ENCODE assay signal across 8 mouse cellular contexts in the genomic region with DNA sequence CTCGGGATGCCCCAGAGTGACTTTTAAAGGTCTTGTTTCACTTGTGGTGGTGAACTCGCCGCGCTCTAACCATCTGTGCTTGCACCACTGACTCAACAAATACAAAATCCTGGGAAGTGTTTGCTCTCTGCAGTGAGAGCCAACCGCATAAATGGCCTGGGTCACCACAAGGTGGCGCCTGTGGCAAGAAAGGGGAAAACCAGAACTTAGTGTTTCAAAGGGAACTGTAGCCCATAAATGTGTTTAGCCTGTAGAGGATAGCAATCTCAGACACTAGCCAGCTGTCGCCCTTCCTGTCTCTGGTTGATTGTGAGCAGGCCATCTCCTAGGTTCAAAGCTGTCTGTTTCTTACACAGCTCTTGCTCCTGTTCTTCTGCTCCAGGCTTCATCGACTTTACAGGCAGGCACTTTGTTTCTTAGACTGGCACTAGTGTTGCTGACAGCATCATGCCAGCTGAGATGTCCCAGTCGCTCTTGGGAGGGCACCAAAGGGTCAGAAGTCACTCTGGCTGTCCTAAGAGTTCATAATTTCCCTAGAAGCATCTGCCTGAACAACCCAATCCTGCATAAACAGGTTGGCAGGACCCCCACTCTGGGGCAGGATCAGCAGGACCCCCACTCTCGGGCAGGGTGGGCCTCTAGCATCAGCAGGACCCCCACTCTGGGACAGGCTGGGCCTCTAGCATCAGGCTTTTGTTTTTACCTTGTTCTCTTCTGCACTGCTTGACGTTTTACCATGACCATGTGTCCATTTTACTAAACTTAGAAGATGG. TPM values are rescaled to one million over a fixed set of nuclear protein-coding genes. Genes with fewer than 3 reads are reported as not detected.
DNase-seq lines count a peak whose midpoint lies in the region; ATAC-seq and TF ChIP-seq lines count a peak whose summit lies in the region.

No protein-coding gene starts in this region.

- TF ChIP-seq CTCF in brain, embryonic 14.5 days (IDR thresholded peaks at IDR 0.05; ENCODE audit: borderline replicate concordance, extremely low read depth, insufficient read depth, insufficient read length): peak; percentile 88
- peak; percentile 90 for TF ChIP-seq CTCF in heart, postnatal 0 days (IDR thresholded peaks at IDR 0.05; ENCODE audit: low read depth)
- peak; percentile 90 for TF ChIP-seq CTCF in stomach, postnatal 0 days (IDR thresholded peaks at IDR 0.05; ENCODE audit: low read depth)

- TF ChIP-seq EP300 in heart, postnatal 0 days (IDR thresholded peaks at IDR 0.05; ENCODE audit: low read depth): no peak
- no peak for TF ChIP-seq EP300 in stomach, postnatal 0 days (optimal IDR thresholded peaks at IDR 0.05)

- no peak overlapping the region for H3K27ac ChIP-seq in forebrain, embryonic 11.5 days (ENCODE audit: low read depth, low read length)
- H3K27ac ChIP-seq in heart, postnatal 0 days (ENCODE audit: low read depth): no peak overlapping the region
- H3K27ac ChIP-seq in liver, embryonic 15.5 days (replicated peaks): no peak overlapping the region
- 0 out of 2 replicates have a peak overlapping the region, but pooled peaks have one; percentile 18 for H3K27ac ChIP-seq in neural tube, embryonic 13.5 days (replicated peaks)
- H3K27ac ChIP-seq in stomach, postnatal 0 days (replicated peaks): no peak overlapping the region

- no peak for TF ChIP-seq POLR2A in brain, embryonic 14.5 days (IDR thresholded peaks at IDR 0.05; ENCODE audit: borderline replicate concordance, extremely low read depth, insufficient read depth, insufficient read length, poor library complexity, severe bottlenecking)

- no peak overlapping the region for H3K4me2 ChIP-seq in forebrain, embryonic 11.5 days (ENCODE audit: low read depth, low read length, severe bottlenecking)
- no peak overlapping the region for H3K4me2 ChIP-seq in heart, postnatal 0 days (ENCODE audit: low read depth, low read length)
- H3K4me2 ChIP-seq in liver, embryonic 15.5 days: no peak overlapping the region
- no peak overlapping the region for H3K4me2 ChIP-seq in neural tube, embryonic 13.5 days
- H3K4me2 ChIP-seq in stomach, postnatal 0 days (replicated peaks; ENCODE audit: low read depth): no peak overlapping the region

- peaks cover 10% of the 10 kb centered on the region; the same call in 1 of the 2 replicates for H3K36me3 ChIP-seq in forebrain, embryonic 11.5 days (ENCODE audit: control insufficient read depth, insufficient read depth, low read length)
- H3K36me3 ChIP-seq in heart, postnatal 0 days (replicated peaks; ENCODE audit: control insufficient read depth, insufficient read depth, low read length): peaks cover 46% of the 10 kb centered on the region
- H3K36me3 ChIP-seq in liver, embryonic 15.5 days (replicated peaks): peaks cover 27% of the 10 kb centered on the region
- H3K36me3 ChIP-seq in neural tube, embryonic 13.5 days: peaks cover 74% of the 10 kb centered on the region
- H3K36me3 ChIP-seq in stomach, postnatal 0 days (ENCODE audit: control insufficient read depth, insufficient read depth, low read length): peaks cover 5% of the 10 kb centered on the region; the same call in 1 of the 2 replicates

- H3K4me3 ChIP-seq in forebrain, embryonic 11.5 days (ENCODE audit: low read depth, low read length): no peak overlapping the region
- H3K4me3 ChIP-seq in heart, postnatal 0 days (ENCODE audit: low read depth, low read length): no peak overlapping the region
- H3K4me3 ChIP-seq in liver, embryonic 15.5 days (replicated peaks): no peak overlapping the region
- no peak overlapping the region for H3K4me3 ChIP-seq in neural tube, embryonic 13.5 days
- no peak overlapping the region for H3K4me3 ChIP-seq in stomach, postnatal 0 days (ENCODE audit: low read depth, low read length)

- peak; percentile 82 for ATAC-seq in forebrain, embryonic 11.5 days (replicated peaks; ENCODE audit: low FRiP score)
- ATAC-seq in heart, postnatal 0 days (ENCODE audit: insufficient read depth, low read depth): peak; percentile 79
- 0 out of 2 replicates have a peak, but pooled peaks have one; percentile 34 for ATAC-seq in liver, embryonic 15.5 days (ENCODE audit: insufficient read depth)
- peak; percentile 73 for ATAC-seq in neural tube, embryonic 13.5 days (ENCODE audit: low read depth)
- peak; percentile 83 for ATAC-seq in stomach, postnatal 0 days (ENCODE audit: low FRiP score, low TSS enrichment)

- no peaks in the 10 kb centered on the region for H3K27me3 ChIP-seq in forebrain, embryonic 11.5 days (ENCODE audit: control insufficient read depth, insufficient read depth, low read length)
- no peaks in the 10 kb centered on the region for H3K27me3 ChIP-seq in heart, postnatal 0 days (ENCODE audit: control insufficient read depth, insufficient read depth, low read length)
- no peaks in the 10 kb centered on the region for H3K27me3 ChIP-seq in liver, embryonic 15.5 days
- H3K27me3 ChIP-seq in neural tube, embryonic 13.5 days: no peaks in the 10 kb centered on the region
- H3K27me3 ChIP-seq in stomach, postnatal 0 days (ENCODE audit: control insufficient read depth, insufficient read depth, low read length): no peaks in the 10 kb centered on the region

- no peak overlapping the region for H3K9ac ChIP-seq in forebrain, embryonic 11.5 days (ENCODE audit: low read length)
- H3K9ac ChIP-seq in heart, postnatal 0 days (replicated peaks; ENCODE audit: low read depth, low read length): no peak overlapping the region
- no peak overlapping the region for H3K9ac ChIP-seq in liver, embryonic 15.5 days
- no peak overlapping the region for H3K9ac ChIP-seq in neural tube, embryonic 13.5 days
- H3K9ac ChIP-seq in stomach, postnatal 0 days (ENCODE audit: low read length): no peak overlapping the region

- WGBS in forebrain, embryonic 11.5 days: 61% methylated on average over 11 of the region's 11 CpGs
- WGBS in heart, postnatal 0 days: 44% methylated on average over 11 of the region's 11 CpGs
- 41% methylated on average over 11 of the region's 11 CpGs for WGBS in liver, embryonic 15.5 days (ENCODE audit: insufficient replicate concordance)
- 50% methylated on average over 11 of the region's 11 CpGs for WGBS in neural tube, embryonic 13.5 days
- WGBS in stomach, postnatal 0 days: 38% methylated on average over 11 of the region's 11 CpGs

- DNase-seq in CD4-positive helper T cell, adult 2 months (ENCODE audit: low read depth, low spot score): peak; percentile 65
- DNase-seq in brain, embryonic 14.5 days (ENCODE audit: low read depth): peak; percentile 82
- DNase-seq in forebrain, embryonic 11.5 days (ENCODE audit: low spot score): peak; percentile 85
- DNase-seq in heart, postnatal 0 days (ENCODE audit: low spot score): peak; percentile 80
- peak; percentile 87 to 90 for DNase-seq in kidney, postnatal 25 days
- peak; percentile 89 for DNase-seq in stomach, postnatal 0 days (ENCODE audit: low spot score)

- no peaks in the 10 kb centered on the region for H3K4me1 ChIP-seq in forebrain, embryonic 11.5 days (replicated peaks; ENCODE audit: control insufficient read depth, insufficient read depth, low read length)
- no peaks in the 10 kb centered on the region for H3K4me1 ChIP-seq in heart, postnatal 0 days (ENCODE audit: control insufficient read depth, insufficient read depth)
- no peaks in the 10 kb centered on the region for H3K4me1 ChIP-seq in liver, embryonic 15.5 days (replicated peaks)
- peaks cover 7% of the 10 kb centered on the region; the same call in 1 of the 2 replicates for H3K4me1 ChIP-seq in neural tube, embryonic 13.5 days (replicated peaks)
- no peaks in the 10 kb centered on the region; the same call in 1 of the 2 replicates for H3K4me1 ChIP-seq in stomach, postnatal 0 days (replicated peaks; ENCODE audit: control insufficient read depth, insufficient read depth)

- no peaks in the 10 kb centered on the region for H3K9me3 ChIP-seq in forebrain, embryonic 11.5 days (ENCODE audit: control insufficient read depth, low read length)
- H3K9me3 ChIP-seq in heart, postnatal 0 days (replicated peaks; ENCODE audit: control insufficient read depth, low read length): no peaks in the 10 kb centered on the region
- H3K9me3 ChIP-seq in liver, embryonic 15.5 days (replicated peaks): no peaks in the 10 kb centered on the region
- no peaks in the 10 kb centered on the region for H3K9me3 ChIP-seq in neural tube, embryonic 13.5 days
- no peaks in the 10 kb centered on the region for H3K9me3 ChIP-seq in stomach, postnatal 0 days (ENCODE audit: control insufficient read depth, low read length)

RNA-seq across cellular contexts. Expression of a gene that starts 13.2 kb away (rescaled TPM):
- polyA plus RNA-seq in brain, embryonic 14.5 days (2012; rRNA removed): 91.6 and 112 TPM in 2 replicates
- 93.1 and 93.2 TPM in 2 replicates for polyA plus RNA-seq in forebrain, embryonic 11.5 days (2014; fragmentation: Nextera tagmentation; extraction: Ambion mirVana)
- 24.1 and 33.0 TPM in 2 replicates for total RNA-seq in heart, postnatal 0 days (2014; rRNA removed; ENCODE audit: low replicate concordance)
- polyA plus RNA-seq in heart, postnatal 0 days (2015; fragmentation: Nextera tagmentation; extraction: Ambion mirVana): 12.2 and 13.3 TPM in 2 replicates
- 5.7 TPM in 2 replicates for polyA plus RNA-seq in liver, embryonic 15.5 days (2015; fragmentation: Nextera tagmentation; extraction: Ambion mirVana)
- polyA plus RNA-seq in neural tube, embryonic 13.5 days (2015; fragmentation: Nextera tagmentation; extraction: Ambion mirVana): 57.4 and 57.8 TPM in 2 replicates
- polyA plus RNA-seq in stomach, postnatal 0 days (2015; fragmentation: Nextera tagmentation; extraction: Ambion mirVana): 20.5 and 21.0 TPM in 2 replicates

RNA-seq across cellular contexts. Expression of a gene that starts 13.4 kb away (rescaled TPM):
- polyA plus RNA-seq in brain, embryonic 14.5 days (2012; rRNA removed): 0.42 and 0.54 TPM in 2 replicates
- 0.15 TPM in 1 of 2 replicates, not detected in the other for polyA plus RNA-seq in forebrain, embryonic 11.5 days (2014; fragmentation: Nextera tagmentation; extraction: Ambion mirVana)
- total RNA-seq in heart, postnatal 0 days (2014; rRNA removed; ENCODE audit: low replicate concordance): not detected in 2 replicates
- polyA plus RNA-seq in heart, postnatal 0 days (2015; fragmentation: Nextera tagmentation; extraction: Ambion mirVana): 0.15 and 0.26 TPM in 2 replicates
- polyA plus RNA-seq in liver, embryonic 15.5 days (2015; fragmentation: Nextera tagmentation; extraction: Ambion mirVana): 0.08 and 0.16 TPM in 2 replicates
- polyA plus RNA-seq in neural tube, embryonic 13.5 days (2015; fragmentation: Nextera tagmentation; extraction: Ambion mirVana): 0.30 and 0.39 TPM in 2 replicates
- 0.17 and 0.28 TPM in 2 replicates for polyA plus RNA-seq in stomach, postnatal 0 days (2015; fragmentation: Nextera tagmentation; extraction: Ambion mirVana)

RNA-seq across cellular contexts. Expression of a gene that starts 42.4 kb away (rescaled TPM):
- 4.7 and 4.9 TPM in 2 replicates for polyA plus RNA-seq in brain, embryonic 14.5 days (2012; rRNA removed)
- polyA plus RNA-seq in forebrain, embryonic 11.5 days (2014; fragmentation: Nextera tagmentation; extraction: Ambion mirVana): 17.9 and 20.3 TPM in 2 replicates
- 9.9 and 11.3 TPM in 2 replicates for total RNA-seq in heart, postnatal 0 days (2014; rRNA removed; ENCODE audit: low replicate concordance)
- polyA plus RNA-seq in heart, postnatal 0 days (2015; fragmentation: Nextera tagmentation; extraction: Ambion mirVana): 2.7 and 3.1 TPM in 2 replicates
- polyA plus RNA-seq in liver, embryonic 15.5 days (2015; fragmentation: Nextera tagmentation; extraction: Ambion mirVana): 0.74 and 1.1 TPM in 2 replicates
- polyA plus RNA-seq in neural tube, embryonic 13.5 days (2015; fragmentation: Nextera tagmentation; extraction: Ambion mirVana): 2.0 and 2.5 TPM in 2 replicates
- polyA plus RNA-seq in stomach, postnatal 0 days (2015; fragmentation: Nextera tagmentation; extraction: Ambion mirVana): 3.3 and 3.7 TPM in 2 replicates
